Mouse (Mus musculus) bone marrow, adult 2 months (tissue): ENCODE data around the gene Elfn2.

Source experiments
- CTCF ChIP-seq: fragments of 200-500 bp; IDR thresholded peaks from 2 replicates; pipeline ENCODE4 v1.5.1; 2011; ENCODE audit warnings: low read length, control low read depth; ENCODE audit not compliant: control insufficient read depth, insufficient read depth
- POLR2A ChIP-seq: fragments of 200-500 bp; IDR thresholded peaks from 2 replicates; pipeline ENCODE4 v1.6.1; 2011; ENCODE audit warnings: low read depth, mild to moderate bottlenecking, control low read depth, low read length, borderline replicate concordance; ENCODE audit not compliant: control insufficient read depth

DNA sequence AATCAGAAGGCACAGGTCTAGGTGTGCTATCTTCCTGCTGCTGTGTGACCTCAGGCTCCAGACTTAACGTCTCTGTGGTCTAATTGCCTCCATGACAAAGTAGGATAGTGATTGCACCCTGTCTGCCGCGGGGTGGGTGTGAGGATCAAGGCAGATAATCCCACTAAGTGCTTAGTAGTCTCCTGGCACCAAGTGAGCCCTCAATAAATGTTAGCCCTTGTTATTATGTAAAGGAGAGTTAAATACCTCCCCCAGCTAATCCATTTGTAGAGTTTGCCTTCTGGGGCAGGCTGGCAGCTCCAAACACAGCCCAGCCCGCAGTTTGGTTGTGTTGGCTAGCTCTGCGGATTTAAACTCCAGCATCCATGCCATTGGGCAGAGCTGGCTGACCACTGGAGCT, 22.8 kb downstream of the Elfn2 start:
- no peak for TF ChIP-seq CTCF
- no peak for TF ChIP-seq POLR2A
